Mouse (Mus musculus) liver, embryonic 14.5 days (tissue): ENCODE measurements around the gene Rnf220. TPM values are rescaled to one million over a fixed set of nuclear protein-coding genes. Genes with fewer than 3 reads are reported as not detected.

ENCODE experiments used
- ATAC-seq: fragments of 200-750 bp; cut with Nextera tagmentation; 2 replicates; pipeline ENCODE4 v1.8.0; 2017; ENCODE audit warnings: moderate number of reproducible peaks, mild to moderate bottlenecking, moderate library complexity; ENCODE audit not compliant: insufficient read depth
- DNase-seq, 3 experiments: peaks; one replicate each; pipeline ENCODE4 v3.0.0-alpha.2; 2012 to 2013; ENCODE audit warnings: low read depth in 3 of 3, low spot score in 3 of 3
- H3K27ac ChIP-seq: fragments of 300-500 bp; sonication (generic); 2 replicates; pipeline ENCODE4 v1.5.1; 2014; ENCODE audit warnings: moderate library complexity, mild to moderate bottlenecking, control low read depth, inconsistent platforms
- H3K27me3 ChIP-seq: fragments of 300-500 bp; sonication (generic); 2 replicates; pipeline ENCODE4 v1.6.1; 2014; ENCODE audit warnings: mild to moderate bottlenecking, low read length, moderate library complexity; ENCODE audit not compliant: control insufficient read depth, insufficient read depth
- H3K36me3 ChIP-seq: fragments of 300-500 bp; sonication (generic); replicated peaks from 2 replicates; pipeline ENCODE4 v1.6.1; 2014; ENCODE audit warnings: low read depth; ENCODE audit not compliant: control insufficient read depth, insufficient read depth
- H3K4me1 ChIP-seq, 2 experiments: fragments of 200-500 bp in 1 of 2; fragments of 300-500 bp in 1 of 2; sonication (generic) in 1 of 2; replicated peaks; 2 replicates each; pipeline ENCODE4 v1.6.1; 2012 to 2014; ENCODE audit warnings: antibody characterized with exemption in 1 of 2, inconsistent platforms in 1 of 2, low read length in 1 of 2; ENCODE audit not compliant: control insufficient read depth in 2 of 2, insufficient read depth in 2 of 2
- H3K4me2 ChIP-seq: fragments of 300-500 bp; sonication (generic); 2 replicates; pipeline ENCODE4 v1.6.1; 2014; ENCODE audit warnings: low read depth, mild to moderate bottlenecking, control low read depth, moderate library complexity
- H3K4me3 ChIP-seq, 2 experiments: fragments of 200-500 bp in 1 of 2; fragments of 300-500 bp in 1 of 2; sonication (generic) in 1 of 2; 2 replicates each; pipeline ENCODE4 v1.5.1; 2012 to 2014; ENCODE audit warnings: low read depth in 2 of 2, low read length in 2 of 2, mild to moderate bottlenecking in 2 of 2, control low read depth in 1 of 2, inconsistent platforms in 1 of 2, moderate library complexity in 1 of 2; ENCODE audit not compliant: insufficient read depth in 1 of 2
- H3K9ac ChIP-seq: fragments of 300-500 bp; sonication (generic); replicated peaks from 2 replicates; pipeline ENCODE4 v1.6.1; 2014; ENCODE audit warnings: mild to moderate bottlenecking, control low read depth, moderate library complexity
- H3K9me3 ChIP-seq: fragments of 300-500 bp; sonication (generic); 2 replicates; pipeline ENCODE4 v1.6.1; 2016; ENCODE audit warnings: low read length, mixed read lengths; ENCODE audit not compliant: control insufficient read depth
- CTCF ChIP-seq: IDR thresholded peaks from 2 replicates; pipeline ENCODE4 v1.5.1; 2016; ENCODE audit warnings: antibody characterized with exemption, low read depth, control low read depth
- EP300 ChIP-seq: IDR thresholded peaks from 2 replicates; pipeline ENCODE4 v1.6.1; 2016; ENCODE audit warnings: antibody characterized with exemption, low read depth
- WGBS: fragments of 180-500 bp; shearing (Covaris S2); extraction: QIAGEN DNeasy Blood & Tissue Kit; methylation state at CpG from one replicate; pipeline ENCODE4 v1.1.7; 2014; ENCODE audit not compliant: insufficient replicate concordance; 5-methylcytosine and 5-hydroxymethylcytosine counted together
- polyA plus RNA-seq, 2 experiments: library from polyadenylated mRNA; depleted of rRNA in 1 of 2; stranded (reverse) in 1 of 2; unstranded in 1 of 2; fragments of >200 nt; fragmentation: Nextera tagmentation in 1 of 2; extraction: Ambion mirVana in 1 of 2; gene quantifications; 2 replicates each; pipeline versions ENCODE4 v1.2.1 to v1.2.3; 2012 to 2014

Rnf220 gene
- polyA plus RNA-seq, 2 experiments, result 17.9 to 29.1 TPM

DNA sequence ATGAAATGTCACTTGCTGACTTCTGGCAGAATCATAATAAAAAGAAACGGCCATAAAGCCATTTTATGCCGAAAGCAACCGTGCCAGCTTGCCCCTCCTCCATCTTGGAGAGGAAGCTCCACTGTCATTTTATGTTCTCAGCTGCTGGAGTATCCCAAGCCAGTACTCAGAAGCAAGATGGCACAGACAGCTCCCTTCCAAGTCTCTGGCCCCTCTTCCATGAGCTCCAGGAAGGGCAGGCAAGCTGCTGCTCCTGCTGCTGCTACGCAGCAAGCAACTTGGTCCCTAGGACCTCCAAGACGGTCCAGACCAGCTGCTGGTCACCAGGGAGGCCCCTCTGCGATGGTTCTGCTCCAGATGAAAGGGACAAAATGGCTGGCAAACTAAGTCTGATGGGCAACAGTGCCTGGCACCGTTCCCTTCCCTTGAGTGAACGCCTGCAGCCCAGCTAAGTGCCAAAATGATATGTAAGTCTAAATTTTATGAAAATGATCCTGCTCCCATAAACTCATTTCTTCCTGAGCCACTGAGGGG, 216.4 kb downstream of the Rnf220 start:
- Histone ChIP-seq H3K27ac (no peak overlapping the region), H3K27me3 (no peaks in the 10 kb centered on the region), H3K9ac (no peak overlapping the region), H3K4me2 (no peak overlapping the region), H3K4me1 (no peaks in the 10 kb centered on the region), H3K36me3 (peaks cover 46% of the 10 kb centered on the region), H3K9me3 (no peaks in the 10 kb centered on the region), H3K4me3 (no peak overlapping the region)
- ATAC-seq, result no peak
- DNase-seq, result no peak
- TF ChIP-seq CTCF, result no peak
- no peak for TF ChIP-seq EP300
- WGBS, result 86% methylated on average over 8 of the region's 8 CpGs

DNA sequence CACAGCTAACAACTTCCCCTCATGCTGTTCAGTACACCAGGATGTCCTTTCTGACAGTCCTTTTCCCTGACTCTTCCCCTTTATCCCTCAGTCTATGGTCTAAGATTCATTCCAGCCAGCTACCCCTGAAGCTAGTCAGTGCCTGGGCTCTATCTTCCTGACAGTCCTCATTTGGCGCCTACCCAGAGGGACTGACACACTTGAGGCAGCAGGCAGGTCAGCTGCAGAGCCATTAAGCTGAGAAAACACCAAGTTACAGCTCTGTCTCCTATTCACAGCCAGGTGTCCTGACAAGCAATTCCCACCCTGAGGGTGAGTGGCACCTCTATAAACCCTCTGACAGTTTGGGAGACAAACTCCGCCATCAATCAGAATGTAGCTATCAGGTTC, 217.6 kb downstream of the Rnf220 start:
- no peak for ATAC-seq
- Histone ChIP-seq H3K27ac (no peak overlapping the region), H3K9me3 (no peaks in the 10 kb centered on the region; the same call in none of the 2 replicates), H3K4me2 (no peak overlapping the region), H3K36me3 (peaks cover 41% of the 10 kb centered on the region), H3K4me3 (no peak overlapping the region), H3K9ac (no peak overlapping the region), H3K4me1 (no peaks in the 10 kb centered on the region), H3K27me3 (no peaks in the 10 kb centered on the region)
- 80% methylated on average over 2 of the region's 2 CpGs for WGBS
- no peak for DNase-seq
- TF ChIP-seq EP300 (no peak), CTCF (no peak)

DNA sequence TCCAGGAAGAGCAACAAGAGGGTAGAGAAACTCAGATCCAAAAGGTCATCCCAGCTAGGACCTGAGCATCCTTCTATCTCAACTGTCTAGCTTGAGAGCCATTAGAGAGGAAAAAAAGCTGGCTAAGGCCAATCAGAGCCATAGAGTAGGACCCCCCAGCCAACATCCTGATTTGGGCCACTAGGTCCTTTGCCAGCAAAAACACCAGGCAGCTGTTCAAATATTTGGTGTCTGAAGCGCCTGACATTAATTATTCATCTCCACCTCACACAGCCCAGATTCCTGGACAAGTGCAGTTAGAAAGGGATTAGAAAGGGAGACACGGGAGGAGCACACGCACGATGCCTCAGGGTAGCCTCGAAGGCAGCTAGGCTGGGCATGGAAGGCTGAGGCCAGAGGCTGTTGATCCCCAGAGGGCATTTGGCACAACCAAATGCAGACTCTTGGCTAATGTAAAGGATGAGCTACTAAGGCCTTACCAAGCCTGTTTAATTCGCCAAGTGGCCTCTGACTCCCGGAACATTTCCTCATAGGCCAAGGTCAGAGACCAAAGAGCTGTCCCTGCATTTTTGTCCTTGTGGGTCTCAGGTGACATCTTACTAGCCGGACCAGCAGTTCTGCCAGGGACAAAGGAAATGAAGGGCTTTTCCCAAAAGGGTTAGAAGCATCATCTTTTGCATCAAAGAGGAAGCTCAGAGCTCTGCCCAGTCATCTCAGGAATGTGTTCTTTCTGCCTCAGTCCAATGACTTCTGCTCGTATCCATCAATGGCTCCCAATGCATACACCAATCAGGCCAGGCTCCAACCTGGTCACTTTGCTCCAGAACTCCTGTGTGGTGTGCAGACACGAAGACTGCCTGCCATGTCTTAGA, 218.2 kb downstream of the Rnf220 start:
- WGBS, result 84% methylated on average over 10 of the region's 10 CpGs
- TF ChIP-seq CTCF, result no peak
- TF ChIP-seq EP300, result no peak
- no peak overlapping the region for H3K4me3 ChIP-seq
- no peak overlapping the region for H3K27ac ChIP-seq
- no peak overlapping the region for H3K9ac ChIP-seq
- H3K36me3 ChIP-seq, result peaks cover 37% of the 10 kb centered on the region
- H3K4me1 ChIP-seq, result no peaks in the 10 kb centered on the region
- no peaks in the 10 kb centered on the region; the same call in none of the 2 replicates for H3K9me3 ChIP-seq
- DNase-seq, result no peak
- ATAC-seq, result no peak
- H3K4me2 ChIP-seq, result no peak overlapping the region
- H3K27me3 ChIP-seq, result no peaks in the 10 kb centered on the region

- H3K27ac ChIP-seq, result no peak overlapping the region
- H3K27me3 ChIP-seq, result no peaks in the 10 kb centered on the region
- no peak for ATAC-seq
- peaks cover 40% of the 10 kb centered on the region for H3K36me3 ChIP-seq
- TF ChIP-seq CTCF, result no peak
- TF ChIP-seq EP300, result no peak
- no peak overlapping the region for H3K4me3 ChIP-seq
- no peaks in the 10 kb centered on the region for H3K4me1 ChIP-seq
- DNase-seq, result no peak
- H3K4me2 ChIP-seq, result no peak overlapping the region
- H3K9me3 ChIP-seq, result no peaks in the 10 kb centered on the region; the same call in none of the 2 replicates
- 86% methylated on average over 7 of the region's 7 CpGs for WGBS
- H3K9ac ChIP-seq, result no peak overlapping the region
These were observed 219.2 kb downstream of the Rnf220 start for GRCm38 (mm10) chr4:117277687-117278086.

DNA sequence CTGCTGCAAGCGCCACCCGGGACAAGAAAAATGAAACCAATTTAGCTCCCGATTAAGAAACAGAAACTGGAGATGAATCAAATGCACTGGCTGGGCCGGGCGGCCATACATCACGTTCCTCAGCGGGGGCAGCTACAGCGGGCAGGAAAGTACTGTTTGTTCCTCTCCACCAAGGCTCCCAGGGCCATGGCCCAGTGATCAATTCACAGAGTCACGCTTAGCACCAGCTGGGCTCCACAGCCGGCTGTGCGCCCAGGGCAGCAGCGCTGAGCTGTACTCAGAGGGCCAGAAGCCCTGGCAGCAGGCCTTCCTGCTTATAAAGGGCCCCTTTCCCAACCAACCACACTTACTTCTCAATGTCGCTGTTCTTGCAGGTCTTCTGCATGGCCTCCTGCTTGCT, 219.8 kb downstream of the Rnf220 start:
- ATAC-seq, result no peak
- no peaks in the 10 kb centered on the region for H3K4me1 ChIP-seq
- no peaks in the 10 kb centered on the region; the same call in none of the 2 replicates for H3K9me3 ChIP-seq
- TF ChIP-seq CTCF (no peak), EP300 (no peak)
- H3K27ac ChIP-seq, result no peak overlapping the region
- no peak for DNase-seq
- no peaks in the 10 kb centered on the region for H3K27me3 ChIP-seq
- H3K4me2 ChIP-seq, result no peak overlapping the region
- H3K36me3 ChIP-seq, result peaks cover 40% of the 10 kb centered on the region
- H3K9ac ChIP-seq, result no peak overlapping the region
- H3K4me3 ChIP-seq, result no peak overlapping the region
- WGBS, result 88% methylated on average over 13 of the region's 13 CpGs
